Mouse (Mus musculus) olfactory bulb, adult 2 months (tissue): ENCODE data around the gene Klrg2.

ENCODE experiments used
- CTCF ChIP-seq: fragments of 200-500 bp; IDR thresholded peaks from 2 replicates; pipeline ENCODE4 v1.5.1; 2012; ENCODE audit warnings: low read depth, mild to moderate bottlenecking, low read length, moderate library complexity; ENCODE audit not compliant: insufficient read depth
- POLR2A ChIP-seq: fragments of 200-500 bp; IDR thresholded peaks from 2 replicates; pipeline ENCODE4 v1.6.1; 2012; ENCODE audit warnings: mild to moderate bottlenecking, low read depth, low read length, moderate library complexity; ENCODE audit not compliant: insufficient read depth

DNA sequence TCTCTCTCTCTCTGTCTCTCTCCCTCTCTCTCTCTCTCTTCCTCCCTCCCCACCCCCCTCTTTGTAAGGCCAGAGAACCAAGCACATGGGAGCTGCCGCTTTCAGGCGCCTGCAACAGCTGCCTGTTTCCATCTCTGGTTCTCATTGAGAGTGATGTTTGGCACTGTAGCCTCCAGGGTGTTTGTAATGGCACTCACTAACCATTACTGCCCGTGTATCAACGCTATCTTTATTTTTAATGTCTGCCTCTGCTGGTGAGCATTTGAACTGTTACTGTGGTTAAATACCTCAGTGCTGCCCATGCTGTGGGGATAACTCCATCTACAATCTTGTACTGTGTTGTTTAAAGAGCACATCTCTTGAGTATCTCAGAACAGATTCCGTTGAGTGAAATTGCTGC, 4.6 kb upstream of the Klrg2 start:
- TF ChIP-seq POLR2A = no peak
- no peak for TF ChIP-seq CTCF
